Mouse (Mus musculus) olfactory bulb, adult 2 months (tissue): ENCODE results near the gene Msrb3. TPM values are rescaled to one million over a fixed set of nuclear protein-coding genes. Genes with fewer than 3 reads are reported as not detected.

Experiments used
- H3K27ac ChIP-seq: fragments of 200-500 bp; 2 replicates; pipeline ENCODE4 v1.5.1; 2012; ENCODE audit warnings: low read depth, low read length; ENCODE audit not compliant: insufficient read depth
- H3K4me1 ChIP-seq: fragments of 200-500 bp; 2 replicates; pipeline ENCODE4 v1.6.1; 2012; ENCODE audit warnings: low read length; ENCODE audit not compliant: control insufficient read depth, insufficient read depth
- H3K4me3 ChIP-seq: fragments of 200-500 bp; 2 replicates; pipeline ENCODE4 v1.5.1; 2012; ENCODE audit warnings: mild to moderate bottlenecking, low read depth, low read length, moderate library complexity; ENCODE audit not compliant: insufficient read depth
- CTCF ChIP-seq: fragments of 200-500 bp; IDR thresholded peaks from 2 replicates; pipeline ENCODE4 v1.5.1; 2012; ENCODE audit warnings: low read depth, mild to moderate bottlenecking, low read length, moderate library complexity; ENCODE audit not compliant: insufficient read depth
- POLR2A ChIP-seq: fragments of 200-500 bp; IDR thresholded peaks from 2 replicates; pipeline ENCODE4 v1.6.1; 2012; ENCODE audit warnings: mild to moderate bottlenecking, low read depth, low read length, moderate library complexity; ENCODE audit not compliant: insufficient read depth
- WGBS: fragments of 180-500 bp; shearing (Covaris S2); methylation state at CpG from one replicate; pipeline ENCODE4 v1.1.7; 2018; 5-methylcytosine and 5-hydroxymethylcytosine counted together
- polyA plus RNA-seq: library from polyadenylated mRNA; stranded (reverse); fragments of >200 nt; gene quantifications from 2 replicates; pipeline ENCODE4 v1.2.4, GENCODE M21; 2012; ENCODE audit warnings: low replicate concordance; ENCODE audit not compliant: missing spikeins, insufficient read depth, insufficient read length

Msrb3 gene
- polyA plus RNA-seq, 1 experiment: not detected

DNA sequence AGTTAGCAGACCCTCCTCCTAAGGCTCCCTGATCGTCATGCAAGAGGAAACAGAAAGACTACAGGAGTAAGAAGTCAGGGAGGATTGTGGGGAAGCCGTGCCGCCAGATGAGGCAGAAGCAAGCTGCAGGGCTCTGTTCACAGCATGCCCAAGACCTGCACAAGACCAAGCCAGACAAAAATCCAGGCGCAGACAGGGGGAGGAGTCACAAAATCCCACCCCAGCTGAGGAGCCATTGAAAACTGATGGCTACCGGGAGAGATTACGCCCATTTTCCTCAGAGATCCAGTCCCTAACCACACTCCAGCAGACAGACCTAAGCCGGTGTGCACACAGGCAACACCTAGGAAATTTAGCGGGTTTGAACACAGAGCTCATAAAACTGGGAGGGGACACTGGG, 10.4 kb downstream of the Msrb3 start:
- Histone ChIP-seq H3K4me3 (no peak overlapping the region), H3K27ac (no peak overlapping the region), H3K4me1 (no peaks in the 10 kb centered on the region)
- no peak for TF ChIP-seq CTCF
- no peak for TF ChIP-seq POLR2A
- whole genome bisulfite sequencing: 94% methylated on average over 8 of the region's 8 CpGs

DNA sequence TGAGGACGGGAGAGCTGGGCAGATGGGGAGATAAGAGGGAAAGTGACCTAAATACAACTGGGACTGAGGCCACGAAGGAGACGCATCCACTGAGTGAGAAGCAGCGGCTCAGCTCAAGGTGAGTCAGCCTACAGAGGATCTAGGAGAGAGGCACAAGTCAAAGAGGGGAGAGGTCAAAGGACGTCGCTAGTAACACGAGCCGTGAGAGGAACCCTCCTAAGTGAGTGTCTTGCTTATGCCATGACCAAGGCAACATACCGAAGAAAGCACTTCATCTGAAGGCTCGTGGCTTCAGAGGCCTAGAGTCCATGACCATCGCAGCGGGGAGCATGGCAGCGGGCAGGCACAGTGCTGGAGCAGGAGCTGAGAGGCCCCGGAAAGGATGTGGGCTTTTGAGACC, 14.7 kb downstream of the Msrb3 start:
- no peak overlapping the region for H3K27ac ChIP-seq
- 95% methylated on average over 14 of the region's 14 CpGs for WGBS
- H3K4me1 ChIP-seq: 0 out of 2 replicates have a peak, but pooled peaks cover 6% of the 10 kb centered on the region
- H3K4me3 ChIP-seq: no peak overlapping the region
- no peak for TF ChIP-seq POLR2A
- TF ChIP-seq CTCF: no peak

DNA sequence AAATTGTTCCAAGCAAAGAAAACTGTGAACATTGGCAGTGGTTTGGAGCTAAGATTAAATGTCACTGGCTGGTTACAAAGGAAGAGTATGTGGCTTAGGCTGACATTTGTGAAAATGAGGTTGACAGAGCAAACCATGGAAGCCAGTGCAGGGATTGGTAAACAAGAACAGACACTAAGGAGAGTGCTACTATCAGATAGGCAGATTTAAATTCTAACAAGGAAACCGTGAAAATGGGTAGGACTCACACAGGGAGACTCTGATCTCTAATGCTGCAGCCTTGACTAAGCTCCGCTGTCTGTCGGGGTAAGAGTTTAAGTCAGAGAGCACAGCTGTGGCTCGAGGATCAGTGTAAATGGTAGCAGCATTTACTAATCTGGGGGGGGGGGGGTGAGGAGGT, 15.2 kb downstream of the Msrb3 start:
- no peak for TF ChIP-seq CTCF
- TF ChIP-seq POLR2A: no peak
- Histone ChIP-seq H3K4me1 (0 out of 2 replicates have a peak, but pooled peaks cover 6% of the 10 kb centered on the region), H3K4me3 (no peak overlapping the region), H3K27ac (no peak overlapping the region)
- 79% methylated on average over 4 of the region's 4 CpGs for WGBS

DNA sequence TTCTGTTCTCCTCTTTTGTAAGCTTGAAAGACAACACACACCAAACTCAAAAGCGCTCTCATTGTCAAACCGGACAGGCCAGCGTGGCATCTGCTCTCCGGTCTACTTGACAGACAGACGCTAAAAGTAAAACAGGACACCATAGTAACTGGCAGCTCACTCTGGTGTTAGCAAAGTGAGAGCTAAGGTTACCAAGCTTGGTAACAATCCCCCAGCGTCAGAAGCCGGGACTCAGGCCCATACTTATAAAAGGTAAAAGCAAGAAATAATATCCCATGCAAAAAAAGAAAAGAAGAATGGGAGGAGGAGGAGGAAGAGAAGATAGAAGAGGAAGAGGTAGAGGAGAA, 15.9 kb downstream of the Msrb3 start:
- TF ChIP-seq POLR2A (no peak), CTCF (no peak)
- 0 out of 2 replicates have a peak, but pooled peaks cover 6% of the 10 kb centered on the region for H3K4me1 ChIP-seq
- peak overlapping the region; percentile 20 for H3K4me3 ChIP-seq
- H3K27ac ChIP-seq: no peak overlapping the region
- WGBS: 5% methylated on average over 7 of the region's 7 CpGs

DNA sequence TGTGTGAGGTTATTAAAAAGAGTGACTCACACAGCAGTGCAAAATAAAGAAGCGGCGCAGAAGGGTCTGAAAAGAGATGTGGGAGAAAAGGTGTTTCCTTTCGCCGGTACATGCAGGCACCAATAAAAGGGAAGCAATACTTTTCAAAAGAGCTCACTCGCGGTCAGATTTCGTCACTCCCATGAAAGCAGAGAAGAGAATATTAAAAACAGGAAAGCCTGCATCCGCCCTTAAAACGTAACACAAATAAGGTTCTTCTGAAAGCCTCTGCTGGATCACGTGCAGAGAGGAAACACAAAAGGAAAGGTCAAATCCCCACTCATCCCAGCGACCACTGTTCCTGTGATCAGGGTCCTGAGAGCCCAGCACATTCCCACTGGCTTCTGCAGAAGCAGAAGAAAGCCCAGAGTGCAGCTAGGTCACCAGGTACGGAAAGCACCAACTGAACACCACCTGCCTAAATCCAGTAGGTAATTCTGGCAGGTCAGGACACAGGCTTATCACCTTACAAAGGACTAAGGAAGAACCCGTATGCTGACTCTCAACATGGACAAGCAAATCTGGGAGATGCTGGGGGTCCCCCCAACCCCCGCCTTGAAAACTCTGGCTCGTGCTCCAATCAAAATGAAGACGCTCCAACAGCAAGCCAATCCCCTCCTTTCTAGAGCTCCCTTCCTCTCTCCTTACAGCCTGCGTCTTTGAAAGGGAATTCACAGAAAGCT, 16.4 kb downstream of the Msrb3 start:
- 11% methylated on average over 17 of the region's 17 CpGs for WGBS
- no peak overlapping the region for H3K27ac ChIP-seq

DNA sequence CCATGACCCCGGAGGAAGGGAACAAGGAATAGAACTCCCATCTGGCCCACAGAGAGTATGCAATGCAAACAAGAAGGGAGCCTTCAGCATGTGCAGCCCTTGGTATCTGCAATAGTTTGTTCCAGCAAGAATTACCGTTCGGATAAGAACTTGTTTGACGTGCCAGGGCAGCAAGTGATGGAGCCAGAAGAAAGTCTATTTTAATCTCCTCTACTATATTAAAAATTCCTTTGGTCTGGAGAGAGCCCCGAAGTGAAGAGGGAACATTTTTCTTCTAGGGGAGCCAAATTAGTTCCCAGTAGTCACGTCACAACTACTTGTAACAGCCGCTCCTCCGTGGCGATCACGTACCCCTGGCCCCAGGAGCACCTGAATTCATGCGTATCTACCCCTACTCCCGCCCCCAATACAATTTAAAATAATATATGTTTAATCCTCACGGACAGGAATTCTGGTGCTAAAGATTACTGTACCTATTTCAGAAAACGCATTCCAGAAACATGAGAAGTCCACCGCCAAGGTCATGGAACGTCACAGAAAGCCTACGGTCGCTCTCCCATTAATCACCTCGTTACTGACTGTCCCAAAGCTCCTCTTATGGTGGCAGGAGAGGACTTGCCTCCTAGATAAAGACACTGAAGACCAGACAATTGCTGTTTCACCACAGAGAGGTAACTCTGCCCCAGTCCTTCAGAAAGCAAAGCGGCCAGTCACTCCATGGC, 22.2 kb downstream of the Msrb3 start:
- TF ChIP-seq CTCF (no peak), POLR2A (no peak)
- H3K4me3 ChIP-seq: no peak overlapping the region
- peaks cover 2% of the 10 kb centered on the region; the same call in 1 of the 2 replicates for H3K4me1 ChIP-seq
- 72% methylated on average over 20 of the region's 20 CpGs for WGBS
- H3K27ac ChIP-seq: no peak overlapping the region

More for the DNA sequence above, 16.4 kb downstream of the Msrb3 start:
- Histone ChIP-seq H3K4me3 (peak overlapping the region; percentile 20), H3K4me1 (0 out of 2 replicates have a peak, but pooled peaks cover 6% of the 10 kb centered on the region)
- TF ChIP-seq POLR2A (no peak), CTCF (no peak)

DNA sequence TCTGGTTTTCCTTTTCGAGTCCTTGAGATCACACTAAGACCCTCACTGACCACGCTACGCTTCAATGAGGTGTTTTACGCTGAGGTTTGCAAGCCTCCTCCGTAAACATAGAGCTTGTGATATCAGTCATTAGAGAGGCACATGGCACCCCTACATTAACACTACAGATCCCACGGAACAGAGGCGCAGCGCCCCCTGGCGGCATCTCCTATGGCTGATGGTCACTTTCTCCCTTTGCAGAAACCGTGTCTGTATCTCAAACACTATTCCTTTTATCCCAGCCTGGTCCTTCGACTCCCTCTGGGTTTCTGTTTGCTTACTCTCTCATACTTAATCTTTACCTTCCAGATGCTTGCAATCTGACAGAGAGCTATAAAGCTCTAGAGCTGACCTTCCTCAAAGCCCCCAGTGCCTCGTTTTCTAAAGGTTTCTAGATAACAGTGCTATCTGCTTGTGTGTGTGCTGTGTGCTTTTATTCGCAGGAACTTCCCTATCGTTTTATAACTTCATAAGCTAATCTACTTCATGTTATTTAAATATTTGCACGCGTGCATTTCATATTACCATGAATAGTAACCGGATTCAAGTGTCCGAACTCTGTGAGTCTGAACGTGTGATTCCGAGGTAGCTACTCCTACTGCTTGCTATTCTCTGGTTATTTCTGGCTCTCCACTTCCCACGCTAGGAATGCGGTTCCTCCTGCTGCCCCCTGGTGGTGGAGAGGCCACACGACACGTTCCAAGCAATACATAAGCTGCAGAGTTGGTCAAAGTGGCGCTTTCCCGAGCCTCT, 23.0 kb downstream of the Msrb3 start:
- 19% methylated on average over 26 of the region's 26 CpGs for WGBS
- TF ChIP-seq CTCF: peak; percentile 88
- no peak for TF ChIP-seq POLR2A
- peaks cover 2% of the 10 kb centered on the region; the same call in 1 of the 2 replicates for H3K4me1 ChIP-seq
- H3K4me3 ChIP-seq: no peak overlapping the region
- H3K27ac ChIP-seq: no peak overlapping the region

DNA sequence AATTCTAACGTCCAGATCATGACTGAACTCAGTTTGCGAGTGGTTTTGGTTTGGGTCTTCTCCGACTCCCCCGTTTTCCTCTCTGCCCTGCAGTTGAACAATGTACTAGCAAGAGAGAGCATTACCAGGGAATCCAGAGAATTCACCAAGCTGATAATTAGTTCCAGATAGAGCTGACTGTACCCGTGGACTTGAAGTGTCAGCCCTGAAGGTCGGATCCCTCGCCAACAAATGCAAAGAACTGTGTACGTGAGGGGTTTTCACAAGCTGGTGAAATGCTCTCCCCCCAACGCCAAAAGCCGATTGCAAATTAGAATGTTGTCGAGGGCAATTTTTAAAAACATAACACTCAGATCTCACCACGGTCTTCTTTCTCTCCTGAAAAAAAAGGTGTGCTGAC, 24.6 kb downstream of the Msrb3 start:
- TF ChIP-seq CTCF (no peak), POLR2A (no peak)
- WGBS: 80% methylated on average over 12 of the region's 12 CpGs
- Histone ChIP-seq H3K27ac (no peak overlapping the region), H3K4me3 (no peak overlapping the region), H3K4me1 (peaks cover 2% of the 10 kb centered on the region; the same call in 1 of the 2 replicates)
